In genomic region chr2:121600736-121601135, GRCm38 (mm10) we compare ENCODE assay signal across 13 mouse cellular contexts.
"Had no signal": no experiment of that assay in that cellular context is flagged by ENCODE, and none has a peak within 500 bp of the region (broad histone marks: within the 10 kb centered on the region; RNA-seq: fewer than 3 reads in every experiment).

No protein-coding gene starts in this region.

- H3K4me3 ChIP-seq: limb, embryonic 13.5 days; midbrain, embryonic 15.5 days had no signal

- H3K27ac ChIP-seq: limb, embryonic 13.5 days; liver, embryonic 14.5 days; midbrain, embryonic 15.5 days had no signal

- H3K36me3 ChIP-seq: limb, embryonic 13.5 days; midbrain, embryonic 15.5 days had no signal

- ATAC-seq: intestine, embryonic 16.5 days; midbrain, embryonic 15.5 days had no signal

- H3K27me3 ChIP-seq: limb, embryonic 13.5 days; midbrain, embryonic 15.5 days had no signal

- H3K9me3 ChIP-seq: limb, embryonic 13.5 days; midbrain, embryonic 15.5 days had no signal

- H3K9ac ChIP-seq: limb, embryonic 13.5 days; liver, embryonic 14.5 days; midbrain, embryonic 15.5 days had no signal

- H3K4me2 ChIP-seq: limb, embryonic 13.5 days; midbrain, embryonic 11.5 days; midbrain, embryonic 15.5 days had no signal

- DNase-seq: kidney, adult 8-10 months; kidney, postnatal 36 days; layer of hippocampus, adult 9-11 months; layer of hippocampus, postnatal 36 days; lung, adult 18-20 months; lung, postnatal 14 days; thymus, adult 2 months; thymus, postnatal 25 days had no signal
